Comparison of ENCODE assay signal across 9 mouse cellular contexts in genomic region chr3:45379541-45379971, GRCm38 (mm10). TPM values are rescaled to one million over a fixed set of nuclear protein-coding genes. Genes with fewer than 3 reads are reported as not detected.
DNase-seq lines count a peak whose midpoint lies in the region; ATAC-seq lines count a peak whose summit lies in the region.
"Had no signal": no experiment of that assay in that cellular context is flagged by ENCODE, and none has a peak within 500 bp of the region (broad histone marks: within the 10 kb centered on the region; RNA-seq: fewer than 3 reads in every experiment).

No protein-coding gene starts in this region.

- intact Hi-C loops in heart, postnatal 14 days (cut with DNase I), result no loop called here

- H3K9me3 ChIP-seq in heart, embryonic 12.5 days (replicated peaks), result no peaks in the 10 kb centered on the region
- H3K9me3 ChIP-seq in hindbrain, embryonic 14.5 days (ENCODE audit: control insufficient read depth, low read length), result no peaks in the 10 kb centered on the region
- H3K9me3 ChIP-seq in midbrain, embryonic 16.5 days (replicated peaks; ENCODE audit: control insufficient read depth, low read length, poor library complexity, severe bottlenecking), result no peaks in the 10 kb centered on the region

- no peak for ATAC-seq in heart, embryonic 12.5 days (ENCODE audit: insufficient number of reproducible peaks, low FRiP score)
- ATAC-seq in hindbrain, embryonic 14.5 days (ENCODE audit: low FRiP score), result no peak
- ATAC-seq in midbrain, embryonic 16.5 days, result no peak
- ATAC-seq: Patski had no signal

- H3K36me3 ChIP-seq in heart, embryonic 12.5 days, result no peaks in the 10 kb centered on the region
- H3K36me3 ChIP-seq in hindbrain, embryonic 14.5 days (replicated peaks; ENCODE audit: control insufficient read depth, insufficient read depth), result no peaks in the 10 kb centered on the region
- no peaks in the 10 kb centered on the region for H3K36me3 ChIP-seq in midbrain, embryonic 16.5 days (ENCODE audit: control insufficient read depth, insufficient read depth, low read length)

- H3K27me3 ChIP-seq in heart, embryonic 12.5 days (replicated peaks), result peaks cover 43% of the 10 kb centered on the region
- no peaks in the 10 kb centered on the region for H3K27me3 ChIP-seq in hindbrain, embryonic 14.5 days (ENCODE audit: control insufficient read depth, insufficient read depth, low read length)
- no peaks in the 10 kb centered on the region for H3K27me3 ChIP-seq in midbrain, embryonic 16.5 days (ENCODE audit: control insufficient read depth, insufficient read depth, low read depth, low read length)

- peaks cover 26% of the 10 kb centered on the region for H3K4me1 ChIP-seq in heart, embryonic 12.5 days (replicated peaks)
- peaks cover 11% of the 10 kb centered on the region; the same call in 1 of the 2 replicates for H3K4me1 ChIP-seq in hindbrain, embryonic 14.5 days (replicated peaks; ENCODE audit: control insufficient read depth, insufficient read depth, low read length)
- peaks cover 9% of the 10 kb centered on the region for H3K4me1 ChIP-seq in midbrain, embryonic 16.5 days (ENCODE audit: control insufficient read depth, insufficient read depth, low read length)

- under 1% methylated on average over 22 of the region's 29 CpGs for WGBS in heart, embryonic 12.5 days
- WGBS in hindbrain, embryonic 14.5 days, result under 1% methylated on average over 21 of the region's 29 CpGs
- WGBS in midbrain, embryonic 16.5 days, result under 1% methylated on average over 29 of the region's 29 CpGs

- no peak overlapping the region for H3K27ac ChIP-seq in heart, embryonic 12.5 days (ENCODE audit: poor library complexity, severe bottlenecking)
- H3K27ac ChIP-seq in hindbrain, embryonic 14.5 days, result peak overlapping the region; percentile 80
- peak overlapping the region; percentile 95 for H3K27ac ChIP-seq in midbrain, embryonic 16.5 days (ENCODE audit: low read length)

- DNase-seq in heart, postnatal 14 days, result no peak
- DNase-seq in testis, postnatal 10 days (ENCODE audit: low spot score), result peak; percentile 35
- DNase-seq in testis, postnatal 14 days (ENCODE audit: low spot score), result no peak
- DNase-seq in hindbrain, embryonic 14.5 days (ENCODE audit: low spot score), result no peak
- no peak for DNase-seq in frontal cortex, postnatal 10 days (ENCODE audit: low spot score in 2 of 2)
- no peak for DNase-seq in spleen, postnatal 14 days (ENCODE audit: low spot score in 2 of 2)

- peak overlapping the region; percentile 15; the same call in 1 of the 2 replicates for H3K9ac ChIP-seq in heart, embryonic 12.5 days
- H3K9ac ChIP-seq in hindbrain, embryonic 14.5 days, result peak overlapping the region; percentile 85
- H3K9ac ChIP-seq in midbrain, embryonic 16.5 days (ENCODE audit: low read depth, low read length), result peak overlapping the region; percentile 90

- peak overlapping the region; percentile 98 for H3K4me2 ChIP-seq in heart, embryonic 12.5 days
- peak overlapping the region; percentile 94 for H3K4me2 ChIP-seq in hindbrain, embryonic 14.5 days (replicated peaks)
- peak overlapping the region; percentile 80 for H3K4me2 ChIP-seq in midbrain, embryonic 16.5 days (ENCODE audit: low read length)

- peak overlapping the region; percentile 60 for H3K4me3 ChIP-seq in heart, embryonic 12.5 days
- H3K4me3 ChIP-seq in hindbrain, embryonic 14.5 days (replicated peaks; ENCODE audit: low read length), result peak overlapping the region; percentile 85
- peak overlapping the region; percentile 69 for H3K4me3 ChIP-seq in midbrain, embryonic 16.5 days (ENCODE audit: low read depth, low read length)

RNA-seq across cellular contexts. Expression of gene Pcdh10, which starts 1.4 kb away (rescaled TPM):
- 0.24 and 0.31 TPM in 2 replicates for polyA plus RNA-seq in heart, embryonic 12.5 days (2016; fragmentation: Nextera tagmentation; extraction: Ambion mirVana)
- under 1 TPM in 1 of 2 experiments, not detected in 1; 0.10 TPM for total RNA-seq in heart, postnatal 14 days (2021)
- 23.8 and 26.2 TPM in 2 replicates for polyA plus RNA-seq in hindbrain, embryonic 14.5 days (2014; fragmentation: Nextera tagmentation; extraction: Ambion mirVana)
- polyA plus RNA-seq in midbrain, embryonic 16.5 days (2015; fragmentation: Nextera tagmentation; extraction: Ambion mirVana), result 21.6 and 21.9 TPM in 2 replicates

Comparison
In these comparisons a context has a peak if more than half of its experiments do, and no peak if none do; other contexts are left out.
1. H3K9ac ChIP-seq: peak in every context shown above with its lines; median percentile 90 in midbrain, embryonic 16.5 days; 85 in hindbrain, embryonic 14.5 days; 15 in heart, embryonic 12.5 days.
2. RNA of gene Pcdh10, which starts 1.4 kb away (polyA plus RNA-seq): 23.8 to 26.2 TPM in hindbrain, embryonic 14.5 days and 21.6 to 21.9 TPM in midbrain, embryonic 16.5 days; 0.24 to 0.31 TPM in heart, embryonic 12.5 days; every median in the first group is over 10 times any median in the second.
3. Peak in every context shown above with its lines, with median percentiles within 50 percentile points of each other: H3K4me2 ChIP-seq and H3K4me3 ChIP-seq.